Mouse (Mus musculus) bone marrow macrophage, adult 2 months (primary cell): ENCODE measurements around the gene Aldh3a2.

ENCODE experiments used
- CTCF ChIP-seq: IDR thresholded peaks from 2 replicates; pipeline ENCODE4 v1.5.1; 2012; ENCODE audit warnings: low read depth, mild to moderate bottlenecking, low read length, moderate library complexity
- POLR2A ChIP-seq: IDR thresholded peaks from 2 replicates; pipeline ENCODE4 v1.6.1; 2012; ENCODE audit warnings: mild to moderate bottlenecking, low read depth, low read length, borderline replicate concordance

DNA sequence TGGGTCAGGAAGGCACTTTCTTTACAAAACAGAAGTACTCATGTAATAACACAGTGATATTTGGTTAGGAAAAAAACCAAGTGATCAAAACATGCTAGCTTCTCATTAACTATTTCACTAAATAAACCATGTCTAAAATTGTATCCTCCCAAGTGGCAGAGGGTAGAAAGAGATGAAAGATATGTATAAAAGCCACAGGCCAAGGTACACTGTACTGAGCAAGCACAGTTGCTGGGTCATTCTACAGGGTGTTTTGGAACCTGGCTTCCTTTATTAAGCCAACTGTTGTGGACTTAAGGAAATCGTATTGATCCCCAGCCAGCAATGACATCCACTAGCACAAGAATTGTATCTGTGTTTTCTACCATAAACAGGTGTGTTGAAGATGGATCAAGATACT lies 3.4 kb downstream of the Aldh3a2 start:
- TF ChIP-seq POLR2A (no peak), CTCF (no peak)
